8 mouse cellular contexts compared by ENCODE assay signal in genomic region chr16:96896510-96897133, GRCm38 (mm10).
DNase-seq lines count a peak whose midpoint lies in the region; ATAC-seq lines count a peak whose summit lies in the region.

No protein-coding gene starts in this region.

- 67% methylated on average over 10 of the region's 10 CpGs for WGBS in hindbrain, embryonic 11.5 days
- WGBS in hindbrain, embryonic 16.5 days = 54% methylated on average over 10 of the region's 10 CpGs
- WGBS in hindbrain, embryonic 15.5 days = 58% methylated on average over 10 of the region's 10 CpGs
- 31% methylated on average over 10 of the region's 10 CpGs for WGBS in midbrain, embryonic 16.5 days

- no peak overlapping the region for H3K27ac ChIP-seq in hindbrain, embryonic 11.5 days (ENCODE audit: low read depth, low read length)
- H3K27ac ChIP-seq in hindbrain, embryonic 16.5 days (ENCODE audit: low read depth, low read length) = no peak overlapping the region
- H3K27ac ChIP-seq in hindbrain, embryonic 15.5 days (replicated peaks) = peak overlapping the region; percentile 30; the same call in 1 of the 2 replicates
- peak overlapping the region; percentile 10 for H3K27ac ChIP-seq in midbrain, embryonic 16.5 days (ENCODE audit: low read length)

- no peaks in the 10 kb centered on the region for H3K4me1 ChIP-seq in hindbrain, embryonic 11.5 days (replicated peaks; ENCODE audit: control insufficient read depth, insufficient read depth, low read length)
- H3K4me1 ChIP-seq in hindbrain, embryonic 16.5 days (ENCODE audit: control insufficient read depth, insufficient read depth, low read depth, low read length) = no peaks in the 10 kb centered on the region
- peaks cover 11% of the 10 kb centered on the region for H3K4me1 ChIP-seq in hindbrain, embryonic 15.5 days (replicated peaks)
- peaks cover 13% of the 10 kb centered on the region; the same call in 1 of the 2 replicates for H3K4me1 ChIP-seq in midbrain, embryonic 16.5 days (ENCODE audit: control insufficient read depth, insufficient read depth, low read length)

- H3K9ac ChIP-seq in hindbrain, embryonic 11.5 days (ENCODE audit: low read depth, low read length) = no peak overlapping the region
- no peak overlapping the region for H3K9ac ChIP-seq in hindbrain, embryonic 16.5 days (ENCODE audit: low read depth, low read length)
- H3K9ac ChIP-seq in hindbrain, embryonic 15.5 days = no peak overlapping the region
- no peak overlapping the region for H3K9ac ChIP-seq in midbrain, embryonic 16.5 days (ENCODE audit: low read depth, low read length)

- H3K36me3 ChIP-seq in hindbrain, embryonic 11.5 days (ENCODE audit: control insufficient read depth, insufficient read depth, low read length) = no peaks in the 10 kb centered on the region
- H3K36me3 ChIP-seq in hindbrain, embryonic 16.5 days (ENCODE audit: control insufficient read depth, insufficient read depth, low read length) = no peaks in the 10 kb centered on the region
- H3K36me3 ChIP-seq in hindbrain, embryonic 15.5 days = no peaks in the 10 kb centered on the region
- no peaks in the 10 kb centered on the region for H3K36me3 ChIP-seq in midbrain, embryonic 16.5 days (ENCODE audit: control insufficient read depth, insufficient read depth, low read length)

- no peak overlapping the region for H3K4me3 ChIP-seq in hindbrain, embryonic 11.5 days (ENCODE audit: low read depth, low read length)
- H3K4me3 ChIP-seq in hindbrain, embryonic 16.5 days (ENCODE audit: low read length) = no peak overlapping the region
- H3K4me3 ChIP-seq in hindbrain, embryonic 15.5 days = no peak overlapping the region
- H3K4me3 ChIP-seq in midbrain, embryonic 16.5 days (ENCODE audit: low read depth, low read length) = no peak overlapping the region

- H3K9me3 ChIP-seq in hindbrain, embryonic 11.5 days (ENCODE audit: control insufficient read depth, low read length) = no peaks in the 10 kb centered on the region
- H3K9me3 ChIP-seq in hindbrain, embryonic 16.5 days (ENCODE audit: control insufficient read depth, low read length) = no peaks in the 10 kb centered on the region
- no peaks in the 10 kb centered on the region for H3K9me3 ChIP-seq in hindbrain, embryonic 15.5 days
- H3K9me3 ChIP-seq in midbrain, embryonic 16.5 days (replicated peaks; ENCODE audit: control insufficient read depth, low read length, poor library complexity, severe bottlenecking) = no peaks in the 10 kb centered on the region

- H3K27me3 ChIP-seq in hindbrain, embryonic 11.5 days (ENCODE audit: control insufficient read depth, insufficient read depth, low read length) = no peaks in the 10 kb centered on the region
- H3K27me3 ChIP-seq in hindbrain, embryonic 16.5 days (replicated peaks; ENCODE audit: control insufficient read depth, insufficient read depth, low read length) = no peaks in the 10 kb centered on the region
- no peaks in the 10 kb centered on the region for H3K27me3 ChIP-seq in hindbrain, embryonic 15.5 days
- no peaks in the 10 kb centered on the region for H3K27me3 ChIP-seq in midbrain, embryonic 16.5 days (ENCODE audit: control insufficient read depth, insufficient read depth, low read depth, low read length)

- DNase-seq in hindbrain, embryonic 11.5 days (ENCODE audit: low spot score) = peak; percentile 60
- DNase-seq in thymus, postnatal 14 days = peak; percentile 6
- no peak for DNase-seq in thymus, postnatal 10 days (ENCODE audit: low spot score in 2 of 2)
- peak; percentile 29 to 47 for DNase-seq in cerebellum, postnatal 4 days (ENCODE audit: low spot score in 2 of 2)
- no peak for DNase-seq in spleen, postnatal 14 days (ENCODE audit: low spot score in 2 of 2)

- ATAC-seq in hindbrain, embryonic 11.5 days (ENCODE audit: low FRiP score) = no peak
- ATAC-seq in hindbrain, embryonic 16.5 days = no peak
- peak; percentile 63; the same call in 1 of the 2 replicates for ATAC-seq in hindbrain, embryonic 15.5 days (ENCODE audit: low FRiP score, low read depth)
- no peak for ATAC-seq in midbrain, embryonic 16.5 days

- no peak overlapping the region for H3K4me2 ChIP-seq in hindbrain, embryonic 11.5 days (replicated peaks; ENCODE audit: low read depth, low read length)
- no peak overlapping the region for H3K4me2 ChIP-seq in hindbrain, embryonic 16.5 days (ENCODE audit: low read length)
- no peak overlapping the region for H3K4me2 ChIP-seq in hindbrain, embryonic 15.5 days
- no peak overlapping the region for H3K4me2 ChIP-seq in midbrain, embryonic 16.5 days (ENCODE audit: low read length)

Comparison
In these comparisons a context has a peak if more than half of its experiments do, and no peak if none do; other contexts are left out.
1. DNase-seq: peak in hindbrain, embryonic 11.5 days (single experiment), thymus, postnatal 14 days (single experiment) and cerebellum, postnatal 4 days (2 of 2); none in thymus, postnatal 10 days (0 of 2) and spleen, postnatal 14 days (0 of 2).
2. H3K27ac ChIP-seq: peak in hindbrain, embryonic 15.5 days (single experiment) and midbrain, embryonic 16.5 days (single experiment); none in hindbrain, embryonic 11.5 days (single experiment) and hindbrain, embryonic 16.5 days (single experiment).